Mouse (Mus musculus): ENCODE data around the gene Hsd11b1. TPM values are rescaled to one million over a fixed set of nuclear protein-coding genes. Genes with fewer than 3 reads are reported as not detected.

The Hsd11b1 gene
- 0.77 TPM in 1 of 2 replicates, not detected in the other for polyA plus RNA-seq (2012; ENCODE audit: insufficient read depth, insufficient read length, missing spikeins)

DNA sequence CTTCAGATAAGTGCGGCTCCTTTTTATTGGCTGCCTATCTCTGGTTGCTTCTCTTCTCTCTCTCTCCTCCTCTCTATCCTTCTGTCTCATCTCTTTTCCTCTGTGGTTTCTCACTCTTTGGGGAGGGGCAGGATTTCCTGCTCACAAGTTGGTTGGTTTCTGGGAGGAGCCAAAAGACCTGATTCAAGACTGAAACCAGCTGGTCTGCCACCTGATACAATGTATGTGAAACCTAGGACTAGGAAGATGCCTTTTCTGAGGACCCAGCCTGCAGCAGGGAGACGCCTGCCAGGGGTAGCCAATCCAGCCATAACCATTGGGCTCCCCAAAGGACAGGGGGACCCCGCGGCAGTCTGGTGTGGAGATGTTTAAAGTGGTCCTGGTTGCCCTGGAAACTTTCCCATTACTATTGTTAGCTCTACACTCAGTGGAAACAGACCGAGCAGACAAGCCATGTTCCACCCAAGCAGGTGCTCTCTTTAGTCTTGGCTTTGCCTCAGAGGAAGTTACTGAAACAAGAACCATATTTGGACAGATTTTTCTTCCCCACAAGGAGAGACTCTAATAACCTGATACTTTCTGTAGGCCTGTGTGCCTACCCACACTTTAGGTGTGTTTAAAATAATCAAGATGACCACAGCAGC, at the start of gene Hsd11b1:
Hsd11b1 (minus strand) TSS at position 121 of the 644 bp plus-strand sequence.
- Histone ChIP-seq H3K4me3 (ENCODE audit: insufficient read depth, low read length) (no peak within 1 kb of the TSS), H3K27ac (ENCODE audit: insufficient read depth, low read depth, low read length) (no peak within 1 kb of the TSS), H3K4me1 (ENCODE audit: control insufficient read depth, insufficient read depth, low read length) (no peaks in the 10 kb centered on the region; the same call in 1 of the 2 replicates)
- TF ChIP-seq CTCF (IDR thresholded peaks at IDR 0.05; ENCODE audit: low read depth, low read length), result no peak
- TF ChIP-seq POLR2A (IDR thresholded peaks at IDR 0.05; ENCODE audit: borderline replicate concordance, low read depth, low read length), result no peak

DNA sequence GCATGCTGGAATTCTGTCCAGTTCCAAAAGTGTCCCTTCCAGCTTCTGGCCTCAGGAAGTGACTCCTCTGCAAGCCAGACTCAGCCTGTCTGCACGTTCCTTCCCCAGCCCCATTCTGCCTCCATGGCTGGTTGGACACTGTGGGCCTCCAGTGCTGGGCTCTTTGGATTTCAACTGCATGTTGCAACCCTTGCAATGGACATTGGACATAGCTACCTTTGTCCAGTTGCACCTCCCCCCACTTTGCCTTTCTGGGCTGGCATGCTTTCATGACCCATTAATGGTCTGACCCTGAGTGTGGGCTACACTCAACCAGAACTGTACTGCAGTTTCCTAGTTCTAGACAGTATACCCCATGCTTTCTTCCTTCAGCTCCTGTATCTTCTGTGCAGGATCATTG, 47.7 kb upstream of the Hsd11b1 start:
- H3K27ac ChIP-seq (ENCODE audit: insufficient read depth, low read depth, low read length), result no peak overlapping the region
- H3K4me3 ChIP-seq (ENCODE audit: insufficient read depth, low read length), result no peak overlapping the region
- H3K4me1 ChIP-seq (ENCODE audit: control insufficient read depth, insufficient read depth, low read length), result no peaks in the 10 kb centered on the region
- TF ChIP-seq CTCF (IDR thresholded peaks at IDR 0.05; ENCODE audit: low read depth, low read length) (no peak), POLR2A (IDR thresholded peaks at IDR 0.05; ENCODE audit: borderline replicate concordance, low read depth, low read length) (no peak)

DNA sequence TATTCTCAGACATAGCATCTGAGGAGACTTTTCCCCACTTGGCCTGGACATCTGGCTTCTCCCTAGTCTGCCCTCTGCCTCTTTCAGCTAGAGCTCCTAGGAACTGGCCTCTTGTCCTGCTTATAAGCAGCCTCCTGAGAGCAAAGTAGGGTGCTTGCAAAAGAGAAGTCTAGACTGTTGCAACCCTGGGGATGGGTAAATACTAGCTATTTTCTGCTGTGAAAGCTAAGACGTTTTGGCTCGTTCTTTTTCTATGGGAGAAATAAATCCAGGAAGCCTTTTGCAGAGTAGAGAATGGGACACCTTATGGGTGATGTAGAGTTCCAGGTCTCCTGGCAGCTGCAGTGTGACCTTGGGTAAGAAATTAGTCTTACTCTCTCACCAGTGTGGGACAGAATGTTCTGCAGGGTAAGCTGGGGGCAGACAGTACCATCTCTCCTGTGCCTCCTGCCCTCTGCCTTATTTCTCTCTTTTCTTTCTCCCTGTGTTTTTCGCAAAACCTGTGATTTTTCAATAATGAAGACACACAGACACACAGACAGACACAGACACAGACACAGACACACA, 46.7 kb upstream of the Hsd11b1 start:
- H3K27ac ChIP-seq (ENCODE audit: insufficient read depth, low read depth, low read length), result no peak overlapping the region
- no peak overlapping the region for H3K4me3 ChIP-seq (ENCODE audit: insufficient read depth, low read length)
- TF ChIP-seq POLR2A (IDR thresholded peaks at IDR 0.05; ENCODE audit: borderline replicate concordance, low read depth, low read length) (no peak), CTCF (IDR thresholded peaks at IDR 0.05; ENCODE audit: low read depth, low read length) (no peak)
- no peaks in the 10 kb centered on the region for H3K4me1 ChIP-seq (ENCODE audit: control insufficient read depth, insufficient read depth, low read length)

DNA sequence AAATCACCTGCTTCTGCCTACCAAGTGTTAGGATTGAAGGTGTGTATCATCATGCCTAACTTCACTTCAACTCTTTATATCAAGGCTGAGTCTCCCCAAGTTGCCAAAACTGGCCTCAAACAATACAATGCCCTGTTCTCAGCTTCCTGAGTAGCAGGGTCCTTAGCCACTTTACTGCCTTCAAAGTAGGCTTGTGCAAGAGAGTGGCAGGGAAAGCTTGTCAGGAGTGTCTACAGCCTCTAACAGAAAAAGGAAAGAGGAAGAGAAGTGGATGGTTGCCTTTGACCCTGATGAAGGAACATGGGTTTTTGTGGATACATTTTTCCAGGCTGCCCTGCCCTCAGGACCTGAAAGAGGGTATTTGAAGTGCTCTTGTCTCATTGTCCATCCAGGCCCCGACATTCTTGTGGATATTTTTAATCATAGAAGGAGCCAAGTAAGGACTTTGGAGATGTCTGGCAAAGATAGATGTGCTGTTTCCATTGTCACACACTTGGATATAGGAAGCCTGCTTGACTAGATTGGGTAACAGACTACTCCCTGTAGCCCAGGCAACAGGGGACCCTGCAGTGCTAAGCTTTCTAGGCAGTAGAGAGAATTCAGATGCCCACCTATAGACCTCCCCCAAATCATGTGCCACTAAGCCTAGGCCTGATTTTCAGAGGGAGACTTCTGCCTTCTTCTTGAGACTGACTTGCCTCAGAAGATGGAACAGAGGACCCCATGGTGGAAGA, 46.1 kb upstream of the Hsd11b1 start:
- no peak overlapping the region for H3K4me3 ChIP-seq (ENCODE audit: insufficient read depth, low read length)
- no peak overlapping the region for H3K27ac ChIP-seq (ENCODE audit: insufficient read depth, low read depth, low read length)
- no peak for TF ChIP-seq CTCF (IDR thresholded peaks at IDR 0.05; ENCODE audit: low read depth, low read length)
- no peak for TF ChIP-seq POLR2A (IDR thresholded peaks at IDR 0.05; ENCODE audit: borderline replicate concordance, low read depth, low read length)
- no peaks in the 10 kb centered on the region for H3K4me1 ChIP-seq (ENCODE audit: control insufficient read depth, insufficient read depth, low read length)

DNA sequence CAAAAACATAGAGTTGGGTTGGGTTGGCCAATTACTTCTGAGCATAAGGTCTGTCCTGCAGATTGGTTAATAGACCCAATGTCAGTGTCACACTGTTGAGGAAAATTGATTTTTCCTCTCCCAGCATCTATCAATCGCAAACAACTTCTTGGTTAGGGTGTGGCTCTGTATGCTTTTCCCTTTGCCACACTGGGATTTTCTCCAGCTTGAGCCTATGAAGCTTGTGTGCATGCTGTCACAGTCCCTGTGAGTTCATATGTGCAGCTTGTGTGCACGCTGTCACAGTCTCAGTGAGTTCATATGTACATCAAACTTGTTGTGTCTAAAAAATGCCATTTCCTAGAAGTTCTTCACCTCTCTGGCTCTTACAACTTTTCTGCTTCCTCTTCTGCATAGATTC, 43.0 kb upstream of the Hsd11b1 start:
- Histone ChIP-seq H3K27ac (ENCODE audit: insufficient read depth, low read depth, low read length) (no peak overlapping the region), H3K4me3 (ENCODE audit: insufficient read depth, low read length) (no peak overlapping the region), H3K4me1 (ENCODE audit: control insufficient read depth, insufficient read depth, low read length) (no peaks in the 10 kb centered on the region)
- TF ChIP-seq POLR2A (IDR thresholded peaks at IDR 0.05; ENCODE audit: borderline replicate concordance, low read depth, low read length), result no peak
- TF ChIP-seq CTCF (IDR thresholded peaks at IDR 0.05; ENCODE audit: low read depth, low read length), result no peak

DNA sequence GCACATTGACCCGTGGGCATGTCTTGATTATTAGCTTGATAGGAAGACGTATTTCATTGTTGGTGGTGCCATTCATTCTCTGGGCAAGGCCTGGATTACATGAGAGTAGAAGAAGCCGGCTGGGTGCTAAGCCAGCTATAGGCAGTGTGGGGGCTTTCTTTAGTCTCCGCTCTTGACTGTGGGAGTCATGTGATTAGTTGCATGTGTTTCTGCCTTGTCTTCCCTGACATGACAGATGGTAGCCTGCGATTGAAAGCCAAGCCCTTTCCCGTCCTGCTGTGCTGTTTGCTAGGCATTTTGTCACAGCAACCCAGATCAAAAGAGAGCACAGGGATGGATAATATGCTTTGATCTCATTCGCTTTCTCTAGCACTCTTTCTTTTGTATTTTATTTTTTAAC, 41.5 kb upstream of the Hsd11b1 start:
- Histone ChIP-seq H3K4me1 (ENCODE audit: control insufficient read depth, insufficient read depth, low read length) (no peaks in the 10 kb centered on the region), H3K4me3 (ENCODE audit: insufficient read depth, low read length) (no peak overlapping the region), H3K27ac (ENCODE audit: insufficient read depth, low read depth, low read length) (no peak overlapping the region)
- no peak for TF ChIP-seq CTCF (IDR thresholded peaks at IDR 0.05; ENCODE audit: low read depth, low read length)
- no peak for TF ChIP-seq POLR2A (IDR thresholded peaks at IDR 0.05; ENCODE audit: borderline replicate concordance, low read depth, low read length)

DNA sequence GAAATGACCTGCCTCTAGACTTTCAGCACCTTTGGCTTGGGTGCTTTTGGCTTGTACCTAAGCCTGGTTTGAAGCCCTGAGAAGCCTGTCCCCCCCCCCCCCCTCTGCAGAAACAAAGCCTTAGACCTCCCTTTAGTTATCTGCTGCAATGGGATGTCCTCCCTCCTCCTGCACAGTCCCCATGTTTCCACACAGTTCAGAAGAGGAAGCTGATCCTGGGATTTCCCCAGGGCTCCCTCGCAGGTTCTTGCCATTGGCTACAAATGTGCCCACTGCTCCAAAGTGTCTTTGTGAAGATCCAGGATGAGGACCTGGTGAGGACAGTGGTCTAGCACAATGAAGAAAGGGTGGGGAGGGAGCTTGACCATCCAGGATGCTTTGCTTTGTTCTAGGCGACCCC, 39.2 kb upstream of the Hsd11b1 start:
- no peaks in the 10 kb centered on the region for H3K4me1 ChIP-seq (ENCODE audit: control insufficient read depth, insufficient read depth, low read length)
- no peak overlapping the region for H3K4me3 ChIP-seq (ENCODE audit: insufficient read depth, low read length)
- H3K27ac ChIP-seq (ENCODE audit: insufficient read depth, low read depth, low read length), result no peak overlapping the region
- TF ChIP-seq CTCF (IDR thresholded peaks at IDR 0.05; ENCODE audit: low read depth, low read length) (no peak), POLR2A (IDR thresholded peaks at IDR 0.05; ENCODE audit: borderline replicate concordance, low read depth, low read length) (no peak)

DNA sequence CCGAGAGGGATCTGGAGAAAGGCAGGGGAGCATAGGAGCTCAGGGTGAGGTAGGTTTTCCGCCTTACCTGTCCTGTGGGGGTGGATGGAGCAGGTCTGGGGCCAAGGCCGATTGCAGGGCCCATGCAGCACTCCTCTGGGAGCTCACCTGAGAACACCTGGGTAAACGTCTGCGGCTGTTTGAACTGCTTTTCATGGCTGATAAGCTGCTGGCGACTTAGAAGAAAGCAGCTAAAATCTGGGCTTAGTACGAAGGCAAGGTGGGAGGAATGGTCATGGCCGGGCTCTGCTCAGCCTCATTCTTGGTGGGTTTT, 38.2 kb upstream of the Hsd11b1 start:
- H3K4me1 ChIP-seq (ENCODE audit: control insufficient read depth, insufficient read depth, low read length), result no peaks in the 10 kb centered on the region
- no peak overlapping the region for H3K4me3 ChIP-seq (ENCODE audit: insufficient read depth, low read length)
- TF ChIP-seq POLR2A (IDR thresholded peaks at IDR 0.05; ENCODE audit: borderline replicate concordance, low read depth, low read length) (no peak), CTCF (IDR thresholded peaks at IDR 0.05; ENCODE audit: low read depth, low read length) (no peak)
- no peak overlapping the region for H3K27ac ChIP-seq (ENCODE audit: insufficient read depth, low read depth, low read length)

DNA sequence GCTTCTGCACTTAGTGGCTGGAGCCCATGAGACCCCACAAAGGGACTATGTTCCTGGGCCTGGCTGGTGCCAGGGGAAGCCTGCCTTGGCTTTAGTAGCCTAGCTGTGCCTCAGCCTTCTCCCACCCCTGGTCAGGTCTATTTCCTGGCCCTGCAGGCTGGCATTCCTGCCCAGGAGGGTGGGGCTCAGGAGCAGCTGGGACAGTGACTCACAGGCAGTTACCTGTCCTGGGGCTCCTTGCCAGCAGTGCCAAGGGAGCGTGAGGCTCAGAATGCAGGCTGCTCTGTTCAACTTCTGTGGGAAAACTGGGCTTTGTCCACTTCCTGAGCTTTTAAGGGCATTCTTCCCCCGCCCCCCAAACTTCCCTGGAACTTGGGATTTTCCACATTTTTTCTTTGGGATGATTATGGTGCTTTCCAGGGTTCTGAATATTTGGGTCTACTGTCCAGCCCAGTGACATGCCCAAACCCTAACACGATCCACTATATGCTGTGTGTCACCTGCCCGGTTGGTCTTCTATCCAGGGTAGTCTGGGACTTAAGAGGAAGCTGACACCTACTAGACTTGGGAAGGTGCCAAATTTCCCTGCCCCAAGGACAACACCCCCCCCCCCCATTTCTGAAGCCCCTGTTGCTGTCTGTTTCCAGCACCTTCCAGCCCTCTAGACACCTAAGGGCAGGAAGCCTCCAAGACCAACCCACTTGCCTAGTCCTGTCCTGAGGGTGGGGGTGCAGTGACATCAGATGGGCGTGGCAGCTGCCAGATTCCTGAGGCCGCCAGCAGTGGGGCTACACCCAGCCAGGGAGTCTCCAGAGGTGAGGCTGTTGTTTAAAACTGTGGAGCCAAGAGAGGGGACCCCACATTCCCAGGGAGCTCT, 37.6 kb upstream of the Hsd11b1 start:
- no peak overlapping the region for H3K27ac ChIP-seq (ENCODE audit: insufficient read depth, low read depth, low read length)
- no peak overlapping the region for H3K4me3 ChIP-seq (ENCODE audit: insufficient read depth, low read length)
- TF ChIP-seq CTCF (IDR thresholded peaks at IDR 0.05; ENCODE audit: low read depth, low read length) (no peak), POLR2A (IDR thresholded peaks at IDR 0.05; ENCODE audit: borderline replicate concordance, low read depth, low read length) (no peak)
- H3K4me1 ChIP-seq (ENCODE audit: control insufficient read depth, insufficient read depth, low read length), result no peaks in the 10 kb centered on the region

Measured in bone marrow macrophage, adult 2 months (primary cell).